In the genomic region with DNA sequence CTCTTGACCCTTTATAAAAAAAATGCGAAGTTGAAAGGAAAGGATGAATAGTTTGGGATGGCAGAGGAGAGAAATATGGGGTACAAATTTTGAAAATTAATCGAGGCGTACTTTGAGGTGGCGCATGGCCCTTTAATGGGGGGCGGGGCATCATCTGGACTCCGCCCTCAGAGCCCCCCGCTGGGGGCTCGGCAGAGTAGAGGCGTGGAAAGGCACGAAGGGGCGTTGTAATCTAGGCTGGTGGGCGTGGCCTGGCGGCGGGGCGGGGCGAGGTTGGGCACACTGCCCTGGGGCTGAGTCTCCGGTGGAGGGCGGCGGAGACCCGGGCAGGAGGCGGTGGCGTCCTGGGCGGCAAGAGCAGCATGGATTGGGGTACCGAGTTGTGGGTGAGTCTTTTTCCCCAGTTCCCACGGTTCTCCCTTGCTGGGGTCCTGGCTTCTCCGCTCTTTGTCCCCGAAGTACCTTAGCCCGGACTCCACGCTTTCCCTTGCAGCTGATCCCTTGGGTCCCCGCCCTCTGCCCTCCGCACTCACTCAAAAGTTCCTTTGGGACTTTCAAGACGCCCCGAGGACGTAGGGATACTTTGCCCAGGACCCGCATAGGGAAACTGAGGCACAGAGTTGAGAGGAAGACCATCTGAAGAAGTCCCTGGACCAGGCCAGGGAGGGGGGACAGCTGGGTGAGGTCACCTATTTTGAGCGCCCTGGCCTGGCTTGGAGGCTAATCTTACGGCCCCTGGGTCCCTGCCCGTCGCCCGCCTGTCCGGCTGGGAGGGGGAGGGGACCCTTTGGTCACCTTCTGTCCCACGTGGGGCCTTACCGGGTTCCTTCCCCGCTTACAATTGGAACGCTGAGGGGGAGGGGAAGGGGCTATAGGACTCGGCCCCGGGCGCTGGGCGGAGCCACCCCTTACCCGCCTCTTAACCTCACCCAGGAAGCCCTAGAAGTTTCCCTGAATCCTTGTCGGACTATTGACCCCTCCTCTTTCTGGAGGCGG, we compare ENCODE assay signal across 8 mouse cellular contexts. TPM values are rescaled to one million over a fixed set of nuclear protein-coding genes. Genes with fewer than 3 reads are reported as not detected.
DNase-seq lines count a peak whose midpoint lies in the region; ATAC-seq lines count a peak whose summit lies in the region.

A gene (plus strand): TSS at position 270 of the 996 bp plus-strand sequence.

- DNase-seq in adipocyte (ENCODE audit: low spot score), result peak; percentile 94
- peak; percentile 94 for DNase-seq in embryo, embryonic 10 days (ENCODE audit: low spot score)
- peak; percentile 97 for DNase-seq in gastrocnemius, postnatal 14 days
- DNase-seq in induced T-regulatory cell, adult 2 months (ENCODE audit: low read depth), result peak; percentile 96
- peak; percentile 70 to 77 for DNase-seq in left cerebral cortex, adult 8-10 months (ENCODE audit: low spot score in 2 of 2)
- peak; percentile 85 for DNase-seq in right cerebral cortex, adult 18-20 months
- peak; percentile 98 for DNase-seq in urinary bladder, adult 2 months (ENCODE audit: low spot score)

- intact Hi-C loops in gastrocnemius, postnatal 14 days (cut with DNase I; ENCODE audit: low total_unique reads), result loop anchor here (2.0 kb wide), 1 partner anchor 27 kb away; no protein-coding TSS in a partner anchor

- ATAC-seq in megakaryocyte, adult 5-6 weeks (ENCODE audit: poor library complexity, severe bottlenecking), result peak; percentile 54

RNA-seq across cellular contexts. Expression of the gene that starts here (rescaled TPM):
- 10 to 100 TPM; 69.4 to 75.6 TPM for total RNA-seq in gastrocnemius, postnatal 14 days (2021)
- total RNA-seq in left cerebral cortex, adult 8-10 months (2022), result 1 to 10 TPM; 6.9 to 9.1 (median 8.1) TPM
- 3.6 and 5.4 TPM in 2 replicates for total RNA-seq in megakaryocyte, adult 5-6 weeks (2015)
- total RNA-seq in megakaryocyte, adult 5-6 weeks (2017), result 9.0 and 9.4 TPM in 2 replicates
- 78.9 and 81.3 TPM in 2 replicates for polyA plus RNA-seq in urinary bladder, adult 2 months (2012; rRNA removed)

Comparison
In these comparisons a context has a peak if more than half of its experiments do, and no peak if none do; other contexts are left out.
1. Peak in every context shown above with its lines: DNase-seq and ATAC-seq.
2. RNA of the gene that starts here (total RNA-seq): 69.4 to 75.6 TPM in gastrocnemius, postnatal 14 days; 3.6 to 9.4 TPM in megakaryocyte, adult 5-6 weeks and 6.9 to 9.1 TPM in left cerebral cortex, adult 8-10 months; every median in the first group is over 4 times any median in the second.